Mouse (Mus musculus): Measurements from ENCODE around the gene Tspear.

- TF ChIP-seq CTCF (IDR thresholded peaks at IDR 0.05; ENCODE audit: low read depth, low read length): no peak
- no peak for TF ChIP-seq POLR2A (IDR thresholded peaks at IDR 0.05; ENCODE audit: insufficient read depth, low read length)
Measured at GRCm38 (mm10) chr10:77713734-77714133, 27.4 kb downstream of the Tspear start.

Data from ES-Bruce4 (cell line).